Mouse (Mus musculus) olfactory bulb, adult 2 months (tissue): ENCODE measurements around the gene Slamf9. TPM values are rescaled to one million over a fixed set of nuclear protein-coding genes. Genes with fewer than 3 reads are reported as not detected.

Experiments used
- H3K27ac ChIP-seq: fragments of 200-500 bp; 2 replicates; pipeline ENCODE4 v1.5.1; 2012; ENCODE audit warnings: low read depth, low read length; ENCODE audit not compliant: insufficient read depth
- H3K4me1 ChIP-seq: fragments of 200-500 bp; 2 replicates; pipeline ENCODE4 v1.6.1; 2012; ENCODE audit warnings: low read length; ENCODE audit not compliant: control insufficient read depth, insufficient read depth
- H3K4me3 ChIP-seq: fragments of 200-500 bp; 2 replicates; pipeline ENCODE4 v1.5.1; 2012; ENCODE audit warnings: mild to moderate bottlenecking, low read depth, low read length, moderate library complexity; ENCODE audit not compliant: insufficient read depth
- CTCF ChIP-seq: fragments of 200-500 bp; IDR thresholded peaks from 2 replicates; pipeline ENCODE4 v1.5.1; 2012; ENCODE audit warnings: low read depth, mild to moderate bottlenecking, low read length, moderate library complexity; ENCODE audit not compliant: insufficient read depth
- POLR2A ChIP-seq: fragments of 200-500 bp; IDR thresholded peaks from 2 replicates; pipeline ENCODE4 v1.6.1; 2012; ENCODE audit warnings: mild to moderate bottlenecking, low read depth, low read length, moderate library complexity; ENCODE audit not compliant: insufficient read depth
- WGBS: fragments of 180-500 bp; shearing (Covaris S2); methylation state at CpG from one replicate; pipeline ENCODE4 v1.1.7; 2018; 5-methylcytosine and 5-hydroxymethylcytosine counted together
- polyA plus RNA-seq: library from polyadenylated mRNA; stranded (reverse); fragments of >200 nt; gene quantifications from 2 replicates; pipeline ENCODE4 v1.2.4, GENCODE M21; 2012; ENCODE audit warnings: low replicate concordance; ENCODE audit not compliant: missing spikeins, insufficient read depth, insufficient read length

Slamf9 gene
- polyA plus RNA-seq, 1 experiment = not detected

- 72% methylated on average over 11 of the region's 11 CpGs for WGBS
- no peak overlapping the region for H3K4me3 ChIP-seq
- H3K27ac ChIP-seq = no peak overlapping the region
- H3K4me1 ChIP-seq = peaks cover 42% of the 10 kb centered on the region
- TF ChIP-seq CTCF = no peak
These were observed 9.1 kb downstream of the Slamf9 start for GRCm38 (mm10) chr1:172484236-172484635.

DNA sequence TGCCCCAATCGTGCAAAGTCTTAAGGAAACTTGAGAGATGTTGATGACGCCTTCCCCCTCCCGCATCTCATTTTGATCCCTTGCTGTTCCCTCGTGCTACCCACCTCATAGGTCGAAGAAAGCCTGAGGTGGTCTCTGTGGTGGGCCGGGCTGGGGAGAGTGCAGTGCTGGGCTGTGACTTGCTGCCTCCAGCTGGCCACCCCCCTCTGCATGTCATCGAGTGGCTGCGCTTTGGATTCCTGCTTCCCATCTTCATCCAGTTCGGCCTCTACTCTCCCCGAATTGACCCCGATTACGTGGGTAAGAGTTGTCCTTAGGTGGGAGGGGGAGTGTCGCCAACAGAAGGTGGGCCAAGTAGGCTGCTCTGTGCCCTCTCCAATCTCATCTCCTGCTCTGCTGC is 9.5 kb downstream of the Slamf9 start:
- H3K27ac ChIP-seq = no peak overlapping the region
- peaks cover 42% of the 10 kb centered on the region for H3K4me1 ChIP-seq
- WGBS = 81% methylated on average over 13 of the region's 13 CpGs
- no peak for TF ChIP-seq POLR2A
- no peak for TF ChIP-seq CTCF
- no peak overlapping the region for H3K4me3 ChIP-seq

GRCm38 (mm10) chr1:172485821-172486220 is 10.7 kb downstream of the Slamf9 start:
- no peak overlapping the region for H3K4me3 ChIP-seq
- WGBS = 42% methylated on average over 6 of the region's 6 CpGs
- H3K4me1 ChIP-seq = peaks cover 49% of the 10 kb centered on the region
- no peak overlapping the region for H3K27ac ChIP-seq
- TF ChIP-seq POLR2A = no peak

GRCm38 (mm10) chr1:172486236-172486635 is 11.1 kb downstream of the Slamf9 start:
- H3K4me3 ChIP-seq = no peak overlapping the region
- WGBS = 51% methylated on average over 4 of the region's 4 CpGs

DNA sequence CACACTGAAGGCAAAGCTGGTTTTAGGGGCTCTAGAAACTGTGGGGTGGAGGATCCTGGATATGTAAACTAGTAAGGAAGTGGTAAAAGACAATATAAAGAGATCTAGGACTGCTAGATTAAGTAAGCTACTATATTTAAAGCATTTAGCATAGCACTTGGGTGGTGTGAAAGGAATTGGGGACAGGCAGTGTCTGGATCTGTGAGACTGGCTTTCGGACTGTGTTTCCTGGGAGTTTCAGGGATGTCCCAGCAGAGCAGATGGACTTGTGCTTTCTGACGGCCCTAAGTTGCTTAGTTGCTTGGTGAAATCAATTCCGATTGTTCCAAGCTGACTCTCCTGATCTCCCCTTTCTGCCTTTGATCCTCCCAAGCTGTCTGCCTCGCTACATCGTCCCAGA is 11.5 kb downstream of the Slamf9 start:
- Histone ChIP-seq H3K4me1 (peaks cover 49% of the 10 kb centered on the region), H3K4me3 (no peak overlapping the region), H3K27ac (no peak overlapping the region)
- TF ChIP-seq CTCF = no peak
- TF ChIP-seq POLR2A = no peak
- 77% methylated on average over 5 of the region's 5 CpGs for WGBS

More at GRCm38 (mm10) chr1:172486236-172486635, 11.1 kb downstream of the Slamf9 start:
- no peak overlapping the region for H3K27ac ChIP-seq
- peaks cover 49% of the 10 kb centered on the region for H3K4me1 ChIP-seq
- TF ChIP-seq POLR2A (no peak), CTCF (no peak)

DNA sequence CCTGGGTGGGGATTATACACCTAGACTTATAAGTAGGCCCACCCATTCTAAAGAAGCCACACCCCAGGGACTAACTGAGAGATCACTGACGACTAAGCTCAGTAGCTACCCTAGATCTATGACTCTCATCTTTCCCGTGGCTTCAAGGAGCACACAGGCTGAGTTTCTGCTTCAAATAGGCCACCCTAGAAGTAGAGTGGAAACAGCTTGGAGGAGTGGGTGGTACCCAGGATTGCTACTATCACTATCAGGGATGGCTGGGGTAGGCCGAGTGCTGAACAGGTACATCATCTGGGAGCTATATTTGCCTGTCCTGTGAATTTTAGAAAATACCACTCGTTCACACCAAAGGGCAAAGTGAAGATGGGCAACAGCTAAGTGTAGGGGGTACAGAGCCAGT is 12.7 kb downstream of the Slamf9 start:
- Histone ChIP-seq H3K4me1 (peaks cover 43% of the 10 kb centered on the region), H3K27ac (no peak overlapping the region), H3K4me3 (no peak overlapping the region)
- WGBS = 78% methylated on average over 4 of the region's 4 CpGs
- TF ChIP-seq CTCF (no peak), POLR2A (no peak)

- TF ChIP-seq CTCF (no peak), POLR2A (no peak)
- Histone ChIP-seq H3K4me3 (no peak overlapping the region), H3K27ac (no peak overlapping the region), H3K4me1 (peaks cover 36% of the 10 kb centered on the region)
- 90% methylated on average over 7 of the region's 7 CpGs for WGBS
These were observed 13.7 kb downstream of the Slamf9 start for GRCm38 (mm10) chr1:172488831-172489230.

DNA sequence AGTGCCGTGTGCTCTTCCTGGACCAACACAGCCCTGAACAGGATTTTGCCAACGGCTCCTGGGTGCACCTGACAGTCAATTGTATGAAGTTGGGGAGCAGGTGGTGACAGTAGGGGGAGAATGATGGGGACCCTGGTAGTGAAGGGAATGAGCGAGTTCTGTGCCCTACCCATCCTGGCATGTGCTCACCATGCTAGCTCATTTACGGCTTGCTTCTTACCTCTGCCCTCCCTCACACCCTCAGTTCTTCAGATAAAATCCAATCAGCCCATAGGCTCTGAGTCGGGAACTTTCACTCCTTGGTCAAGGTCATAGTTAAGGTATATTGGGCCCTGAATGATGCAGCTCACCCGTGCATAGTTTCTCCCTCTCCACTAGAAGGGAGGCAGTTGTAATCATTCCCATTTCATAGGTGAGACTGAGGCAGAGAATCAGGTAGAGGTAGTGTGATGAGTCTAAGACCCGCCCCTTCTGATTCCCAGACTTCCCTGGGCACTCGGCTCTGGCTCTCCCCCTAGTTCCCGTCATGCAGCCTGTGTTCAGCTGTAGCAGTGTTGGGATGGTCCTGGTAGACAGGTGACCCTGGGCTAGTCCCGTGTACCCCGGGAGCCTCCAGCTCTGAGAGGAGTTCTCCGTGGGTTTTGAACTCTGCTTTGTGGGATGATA is 14.6 kb downstream of the Slamf9 start:
- TF ChIP-seq CTCF (no peak), POLR2A (no peak)
- WGBS = 57% methylated on average over 12 of the region's 12 CpGs
- Histone ChIP-seq H3K27ac (no peak overlapping the region), H3K4me1 (peaks cover 27% of the 10 kb centered on the region), H3K4me3 (0 out of 2 replicates have a peak overlapping the region, but pooled peaks have one; percentile 46)

- TF ChIP-seq CTCF (peak; percentile 91), POLR2A (no peak)
- 5% methylated on average over 10 of the region's 10 CpGs for WGBS
- H3K4me3 ChIP-seq = peak overlapping the region; percentile 46
- H3K27ac ChIP-seq = no peak overlapping the region
- H3K4me1 ChIP-seq = peaks cover 21% of the 10 kb centered on the region
These were observed 15.1 kb downstream of the Slamf9 start for GRCm38 (mm10) chr1:172490261-172490661.

DNA sequence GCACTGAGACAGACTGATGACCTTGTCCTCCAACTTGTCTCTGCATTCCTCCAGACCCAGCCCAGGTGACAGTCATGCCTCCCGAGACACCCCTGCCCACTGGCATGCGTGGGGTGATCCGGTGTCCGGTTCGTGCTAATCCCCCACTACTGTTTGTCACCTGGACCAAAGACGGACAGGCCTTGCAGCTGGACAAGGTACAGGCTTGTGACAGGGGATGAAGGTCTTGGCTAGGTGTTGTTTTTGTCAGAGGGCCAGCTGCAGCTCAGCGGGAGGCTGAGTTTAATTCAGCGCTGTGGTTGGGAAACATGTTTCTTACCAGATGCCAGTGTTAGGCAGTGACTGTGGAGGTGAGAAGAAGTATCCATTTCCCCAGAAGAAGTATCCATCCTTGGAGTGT is 16.9 kb downstream of the Slamf9 start:
- peaks cover 7% of the 10 kb centered on the region for H3K4me1 ChIP-seq
- no peak for TF ChIP-seq POLR2A
- 90% methylated on average over 8 of the region's 8 CpGs for WGBS
- no peak overlapping the region for H3K27ac ChIP-seq
- H3K4me3 ChIP-seq = no peak overlapping the region
